Mouse (Mus musculus): ENCODE data around the gene Ryk.

Ryk gene

GRCm38 (mm10) chr9:102899916-102900315 is 65.2 kb downstream of the Ryk start:
- in situ Hi-C loops (cut with MboI, MseI) = loop anchor here in 1 of 2 experiments (25.0 kb wide), 1 partner anchor 1762 kb away; no protein-coding TSS in a partner anchor

DNA sequence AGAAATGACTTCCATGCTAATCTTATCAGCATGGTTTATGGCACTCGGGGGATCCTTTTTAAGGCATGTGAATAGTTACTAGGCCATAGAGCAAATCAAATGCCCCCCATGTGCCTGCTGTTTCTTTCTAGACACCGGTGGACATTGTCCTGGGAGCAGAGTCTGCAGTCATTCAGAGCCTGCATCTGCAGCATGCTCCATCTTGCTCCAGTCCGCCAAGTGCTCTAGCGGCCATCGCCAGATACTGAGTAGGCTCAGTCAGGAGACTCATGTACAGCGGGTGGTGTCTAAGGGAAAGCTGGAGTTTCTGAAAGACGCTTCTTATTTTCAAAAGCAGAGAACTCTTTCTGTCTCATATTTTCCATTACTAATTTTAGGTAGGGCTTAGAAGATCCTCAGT is 67.6 kb downstream of the Ryk start:
- in situ Hi-C loops (cut with MboI, MseI) = loop anchor here in 1 of 2 experiments (25.0 kb wide), 1 partner anchor 1760 kb away; no protein-coding TSS in a partner anchor

DNA sequence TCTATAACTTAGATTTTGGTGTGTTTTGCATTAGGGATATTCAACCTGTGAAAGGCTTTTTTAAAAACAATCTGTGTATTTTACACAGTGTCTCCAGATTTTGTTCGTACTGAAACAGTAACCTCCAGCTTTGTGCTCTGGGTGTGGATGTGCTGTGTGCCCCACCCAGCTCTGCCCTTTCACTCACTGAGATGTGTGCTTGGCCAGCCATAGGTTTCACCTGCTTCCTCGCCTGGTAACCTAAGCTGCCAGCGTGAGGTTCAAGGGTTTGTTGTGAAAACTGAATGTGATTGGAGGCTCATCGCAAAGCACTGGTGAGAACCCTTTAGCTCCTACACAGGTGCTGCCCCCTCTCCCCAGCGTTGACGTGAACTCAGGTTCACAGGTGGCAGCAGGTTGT is 70.2 kb downstream of the Ryk start:
- in situ Hi-C loops (cut with MboI, MseI) = loop anchor here in 1 of 2 experiments (25.0 kb wide), 1 partner anchor 1757 kb away; no protein-coding TSS in a partner anchor

DNA sequence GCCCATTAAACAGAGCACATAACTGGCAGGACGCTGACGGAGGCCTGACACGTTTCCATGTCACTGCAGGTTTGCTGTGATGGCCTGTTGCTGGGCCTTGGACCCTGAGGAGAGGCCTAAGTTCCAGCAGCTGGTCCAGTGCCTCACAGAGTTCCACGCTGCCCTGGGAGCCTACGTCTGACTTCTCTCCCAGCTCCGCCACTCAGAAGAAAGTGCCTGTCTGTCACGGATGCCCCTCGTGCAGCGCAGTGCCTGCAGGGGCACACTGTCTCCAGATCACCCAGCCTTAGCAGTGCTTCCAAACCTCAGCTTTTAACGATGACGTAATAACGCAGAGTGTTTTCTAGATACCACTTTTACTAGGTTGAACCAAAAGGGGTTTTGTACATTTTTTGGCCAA is 72.1 kb downstream of the Ryk start:
- in situ Hi-C loops (cut with MboI, MseI) = loop anchor here in 1 of 2 experiments (25.0 kb wide), 1 partner anchor 1756 kb away; no protein-coding TSS in a partner anchor

- in situ Hi-C loops (cut with MboI, MseI) = loop anchor here in 1 of 2 experiments (25.0 kb wide), 1 partner anchor 1755 kb away; no protein-coding TSS in a partner anchor
Measured at GRCm38 (mm10) chr9:102907521-102908246, 73.0 kb downstream of the Ryk start.

DNA sequence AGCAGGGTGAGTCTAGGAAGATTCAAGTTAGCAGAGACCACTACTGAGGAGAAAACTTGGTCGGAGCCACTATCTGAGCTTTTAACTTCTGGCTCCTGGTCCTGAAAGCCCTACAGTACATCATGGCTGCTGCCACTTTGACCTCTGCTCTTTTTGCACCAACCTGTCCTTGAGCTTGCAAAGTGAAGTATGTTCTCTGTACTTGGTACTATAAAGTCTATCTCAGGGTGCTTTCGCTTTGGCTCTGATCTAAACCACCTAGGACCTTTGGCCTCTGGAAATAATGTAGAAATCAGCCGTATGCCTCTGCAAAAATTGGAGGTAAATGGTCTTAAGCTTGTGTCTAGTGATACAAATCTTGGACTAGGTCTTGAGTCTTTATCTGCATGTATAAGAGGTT is 76.8 kb downstream of the Ryk start:
- in situ Hi-C loops (cut with MboI, MseI) = loop anchor here in 1 of 2 experiments (25.0 kb wide), 1 partner anchor 1751 kb away; no protein-coding TSS in a partner anchor

GRCm38 (mm10) chr9:102912516-102913035 is 77.9 kb downstream of the Ryk start:
- in situ Hi-C loops (cut with MboI, MseI) = loop anchor here in 1 of 2 experiments (25.0 kb wide), 1 partner anchor 1750 kb away; no protein-coding TSS in a partner anchor

DNA sequence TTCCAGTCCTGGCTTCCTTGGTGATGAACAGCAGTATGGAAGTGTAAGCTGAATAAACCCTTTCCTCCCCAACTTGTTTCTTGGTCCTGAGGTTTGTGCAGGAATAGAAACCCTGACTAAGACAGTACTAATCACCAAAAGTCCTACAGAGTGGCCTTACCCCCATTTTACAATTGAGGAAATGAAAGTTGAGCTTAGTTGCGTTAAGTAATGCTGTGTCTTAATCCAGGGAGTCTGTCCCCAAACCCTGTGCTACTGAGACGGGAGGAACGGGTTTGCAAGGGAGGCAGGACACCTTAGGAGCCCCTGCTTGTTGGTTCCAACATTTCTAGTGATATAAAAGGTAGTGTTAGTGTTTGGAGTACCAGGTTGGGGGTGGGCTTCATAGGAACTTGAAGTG is 78.9 kb downstream of the Ryk start:
- in situ Hi-C loops (cut with MboI, MseI) = loop anchor here in 1 of 2 experiments (25.0 kb wide), 1 partner anchor 1749 kb away; no protein-coding TSS in a partner anchor

DNA sequence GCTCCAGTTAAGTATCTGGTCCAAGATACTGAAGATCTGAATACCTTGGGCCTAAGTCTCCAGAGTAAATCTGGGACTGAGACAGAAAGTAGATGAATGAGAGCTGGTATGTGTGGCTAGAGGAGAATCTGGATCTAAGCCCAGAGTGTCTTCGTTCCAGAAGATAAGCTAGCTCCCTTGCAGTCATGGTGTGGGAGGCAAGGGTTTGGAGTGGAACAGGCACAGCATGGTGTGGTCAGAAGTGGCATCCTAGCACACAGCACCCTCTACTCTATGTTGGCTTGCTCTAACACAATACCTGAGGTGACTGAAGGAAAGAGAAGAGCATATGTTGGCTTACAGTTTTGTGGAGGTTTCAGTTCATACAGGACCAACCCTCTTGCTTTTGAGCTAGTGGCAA is 79.9 kb downstream of the Ryk start:
- in situ Hi-C loops (cut with MboI, MseI) = loop anchor here in 1 of 2 experiments (25.0 kb wide), 1 partner anchor 1748 kb away; no protein-coding TSS in a partner anchor

DNA sequence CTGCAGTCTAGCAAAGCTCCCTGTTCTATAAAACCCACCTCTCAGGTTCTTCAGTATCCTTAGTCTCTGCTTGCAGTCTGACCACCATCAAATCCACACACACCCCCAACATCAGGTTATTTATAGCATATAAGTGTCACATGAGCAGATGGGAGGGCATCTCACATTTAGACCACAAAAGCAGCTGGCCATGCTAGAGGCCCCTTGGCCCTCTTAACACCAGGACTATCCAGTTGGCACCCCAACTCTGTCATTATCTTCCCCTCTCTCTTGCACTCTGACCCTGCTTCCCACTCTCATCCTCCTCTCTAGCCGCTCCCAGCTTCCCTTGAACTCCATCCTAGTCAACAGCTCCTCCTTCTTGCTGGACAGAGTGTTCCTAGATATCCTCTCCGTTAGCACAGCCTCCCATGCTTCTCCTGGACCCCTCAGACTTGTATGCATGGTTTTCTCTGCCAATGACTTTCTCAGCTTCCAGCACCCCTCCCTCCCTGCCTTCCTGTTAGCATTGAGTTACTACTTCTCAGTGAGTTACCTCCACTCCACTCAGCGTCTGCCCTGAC is 80.7 kb downstream of the Ryk start:
- in situ Hi-C loops (cut with MboI, MseI) = loop anchor here in 1 of 2 experiments (25.0 kb wide), 1 partner anchor 1747 kb away; no protein-coding TSS in a partner anchor

GRCm38 (mm10) chr9:102916076-102916475 is 81.4 kb downstream of the Ryk start:
- in situ Hi-C loops (cut with MboI, MseI) = loop anchor here in 1 of 2 experiments (25.0 kb wide), 1 partner anchor 1746 kb away; no protein-coding TSS in a partner anchor

- in situ Hi-C loops (cut with MboI, MseI) = loop anchor here in 1 of 2 experiments (25.0 kb wide), 1 partner anchor 1745 kb away; no protein-coding TSS in a partner anchor
Measured at GRCm38 (mm10) chr9:102917532-102918129, 82.9 kb downstream of the Ryk start.

- in situ Hi-C loops (cut with MboI, MseI) = loop anchor here in 1 of 2 experiments (25.0 kb wide), 1 partner anchor 1743 kb away; no protein-coding TSS in a partner anchor
Measured at GRCm38 (mm10) chr9:102919486-102919885, 84.8 kb downstream of the Ryk start.

DNA sequence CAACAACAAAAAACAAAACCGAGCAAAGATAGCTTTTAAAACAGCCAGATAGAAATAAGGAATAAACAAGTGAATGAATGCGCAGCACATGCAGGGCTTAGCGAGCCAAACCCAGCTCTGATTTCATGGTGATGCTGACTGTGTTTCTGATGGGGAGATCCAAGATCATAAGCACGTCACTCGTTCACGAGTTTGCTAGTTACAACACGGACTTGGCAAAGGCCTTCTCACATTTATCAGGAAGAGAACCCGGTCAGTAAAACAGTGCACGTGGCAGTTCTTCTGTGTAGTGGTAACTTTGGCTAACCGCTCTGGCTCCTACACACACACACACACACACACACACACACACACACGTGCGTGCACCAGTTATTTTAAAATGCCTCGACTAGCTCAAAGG is 87.1 kb downstream of the Ryk start:
- in situ Hi-C loops (cut with MboI, MseI) = loop anchor here in 1 of 2 experiments (25.0 kb wide), 1 partner anchor 1741 kb away; no protein-coding TSS in a partner anchor

DNA sequence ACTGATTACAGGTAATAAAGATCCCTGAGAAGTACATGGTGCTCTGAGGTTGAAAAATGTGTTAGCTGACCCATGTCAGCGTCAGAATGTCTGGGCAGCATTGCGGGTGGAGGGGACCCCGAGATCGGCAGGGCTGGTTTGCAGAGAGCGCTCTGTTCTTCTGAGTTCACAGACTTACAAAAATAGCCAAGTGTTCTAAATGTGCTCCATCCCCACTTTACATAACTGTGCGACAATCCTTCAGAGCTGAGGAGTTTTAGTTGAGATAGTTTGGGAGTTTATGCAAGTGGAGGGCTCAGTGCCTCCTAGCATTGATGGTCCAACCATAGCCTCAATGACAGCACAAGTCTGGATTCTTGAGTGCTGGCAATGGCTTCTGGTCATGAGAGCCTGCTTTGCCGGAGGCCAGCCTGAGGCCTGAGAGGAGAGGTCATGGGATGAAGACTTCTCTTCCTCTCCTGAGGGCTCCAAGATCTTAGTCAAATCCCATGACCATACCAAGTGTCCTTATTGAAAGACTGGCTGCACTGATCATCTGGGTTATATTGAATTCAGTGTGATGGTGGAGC is 88.2 kb downstream of the Ryk start:
- in situ Hi-C loops (cut with MboI, MseI) = loop anchor here in 1 of 2 experiments (25.0 kb wide), 1 partner anchor 1739 kb away; no protein-coding TSS in a partner anchor

GRCm38 (mm10) chr9:102923836-102924235 is 89.1 kb downstream of the Ryk start:
- in situ Hi-C loops (cut with MboI, MseI) = loop anchor here in 1 of 2 experiments (25.0 kb wide), 1 partner anchor 1738 kb away; no protein-coding TSS in a partner anchor

DNA sequence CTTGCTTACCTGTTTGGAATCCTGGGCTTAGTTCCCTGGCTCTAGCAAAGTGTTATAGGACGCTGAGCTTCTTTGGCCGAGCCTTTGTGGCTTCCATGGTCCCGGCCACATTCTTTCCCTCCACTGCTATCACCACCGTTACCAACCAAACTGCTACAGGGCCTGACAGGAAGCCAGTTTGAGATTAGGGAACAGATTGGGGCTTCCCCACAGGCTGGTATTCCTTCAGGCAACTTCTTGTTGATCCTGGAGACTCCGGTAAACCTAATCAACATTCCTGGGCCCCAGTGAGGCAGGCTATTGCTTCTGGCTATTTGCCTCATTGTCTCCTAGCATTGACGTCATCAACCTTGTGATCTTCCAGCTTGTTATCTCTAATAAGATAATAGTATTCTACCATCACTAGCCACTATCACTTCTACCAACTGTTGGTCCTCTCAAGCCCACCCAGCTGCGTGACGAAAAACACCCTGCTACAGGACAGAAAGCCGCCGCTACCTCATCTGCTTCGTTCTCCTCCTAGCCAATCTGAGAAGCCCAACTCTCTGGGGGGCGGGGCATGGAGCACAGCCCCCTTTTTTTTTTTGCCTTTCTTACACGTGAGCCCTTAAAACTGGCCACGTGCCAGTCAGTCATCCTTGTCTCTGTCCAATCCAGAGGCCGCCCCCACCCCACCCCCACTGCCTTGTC is 90.1 kb downstream of the Ryk start:
- in situ Hi-C loops (cut with MboI, MseI) = loop anchor here in 1 of 2 experiments (25.0 kb wide), 1 partner anchor 1738 kb away; no protein-coding TSS in a partner anchor

DNA sequence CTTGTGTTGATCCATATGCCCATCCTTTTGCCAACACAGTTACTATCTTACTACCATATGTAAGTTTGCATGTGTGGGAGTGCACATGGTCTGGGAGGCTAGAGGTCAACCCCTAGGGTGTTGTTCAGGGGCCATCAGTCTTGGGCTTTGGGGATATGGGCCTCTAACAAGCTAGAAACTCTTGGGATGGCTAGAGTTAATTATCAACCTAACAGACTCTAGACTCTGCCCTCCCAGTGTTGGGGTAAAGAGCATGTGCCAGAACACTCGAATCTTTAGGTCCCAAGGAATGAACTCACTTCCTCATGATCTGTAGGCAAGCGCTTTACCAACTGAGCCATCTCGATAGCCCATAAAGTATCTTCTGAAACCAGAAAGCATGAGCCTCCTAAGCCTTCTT is 91.4 kb downstream of the Ryk start:
- in situ Hi-C loops (cut with MboI, MseI) = no loop called here

DNA sequence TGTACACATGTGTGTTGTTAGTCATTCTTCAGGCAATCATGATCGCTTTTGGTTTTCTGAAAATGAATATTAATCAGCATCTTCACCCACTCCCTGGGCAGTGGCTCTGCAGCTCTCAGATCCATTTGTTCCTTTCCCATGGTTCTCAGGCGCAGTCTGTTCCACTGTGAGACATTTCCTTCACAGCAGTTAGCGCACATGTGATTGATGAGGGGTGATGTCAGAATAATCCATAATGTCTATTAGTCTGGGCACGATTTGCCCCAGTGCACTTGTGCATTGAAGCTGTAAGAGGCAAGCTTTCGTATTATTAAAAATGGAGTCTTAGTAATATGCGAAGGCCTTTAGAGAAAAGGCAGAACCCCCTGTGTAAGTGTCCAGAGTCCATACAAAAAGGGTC is 95.1 kb downstream of the Ryk start:
- in situ Hi-C loops (cut with MboI, MseI) = no loop called here
